Mouse (Mus musculus) ES-E14 (cell line): ENCODE results near the gene Sarnp.

Experiments used
- CHD2 ChIP-seq: IDR thresholded peaks from 2 replicates; pipeline ENCODE4 v1.6.1; 2014; ENCODE audit warnings: mild to moderate bottlenecking, low read depth, low read length, inconsistent platforms
- HCFC1 ChIP-seq: IDR thresholded peaks from 2 replicates; pipeline ENCODE4 v1.6.1; 2012; ENCODE audit warnings: low read length, inconsistent platforms, borderline replicate concordance; ENCODE audit not compliant: insufficient read depth
- MAFK ChIP-seq: IDR thresholded peaks from 2 replicates; pipeline ENCODE4 v1.6.1; 2014; ENCODE audit warnings: mild to moderate bottlenecking, low read depth, low read length, inconsistent platforms; ENCODE audit not compliant: insufficient read depth
- ZNF384 ChIP-seq: IDR thresholded peaks from 2 replicates; pipeline ENCODE4 v1.6.1; 2012; ENCODE audit warnings: low read depth, low read length, inconsistent platforms

GRCm38 (mm10) chr10:128790398-128791124 is 26.6 kb upstream of the Sarnp start, which contains the start of gene Mmp19:
- TF ChIP-seq CHD2 (no peak), MAFK (no peak), ZNF384 (no peak), HCFC1 (no peak)
